Mouse (Mus musculus): Measurements from ENCODE around the gene Ndrg3. TPM values are rescaled to one million over a fixed set of nuclear protein-coding genes. Genes with fewer than 3 reads are reported as not detected.

The Ndrg3 gene
- polyA plus RNA-seq, 1 experiment from 2014 or later, result 81.6 TPM

- no peaks in the 10 kb centered on the region for H3K9me3 ChIP-seq
- no peaks in the 10 kb centered on the region for H3K27me3 ChIP-seq
- H3K4me2 ChIP-seq (replicated peaks), result no peak overlapping the region
- no peak overlapping the region for H3K27ac ChIP-seq
- no peaks in the 10 kb centered on the region for H3K4me1 ChIP-seq (replicated peaks)
- no peak overlapping the region for H3K9ac ChIP-seq (replicated peaks)
- H3K36me3 ChIP-seq, result peaks cover 99% of the 10 kb centered on the region
- 89% methylated on average over 4 of the region's 4 CpGs for WGBS
- H3K4me3 ChIP-seq (replicated peaks), result no peak overlapping the region
- ATAC-seq, result no peak
Observed at GRCm38 (mm10) chr2:157019228-157019627, 27.4 kb upstream of the Ndrg3 start.

GRCm38 (mm10) chr2:157016529-157017270 lies 24.8 kb upstream of the Ndrg3 start:
- H3K4me1 ChIP-seq (replicated peaks), result no peaks in the 10 kb centered on the region
- H3K9me3 ChIP-seq, result no peaks in the 10 kb centered on the region
- no peaks in the 10 kb centered on the region for H3K27me3 ChIP-seq
- H3K9ac ChIP-seq (replicated peaks), result no peak overlapping the region
- peaks cover 85% of the 10 kb centered on the region for H3K36me3 ChIP-seq
- no peak overlapping the region for H3K27ac ChIP-seq
- WGBS, result 89% methylated on average over 18 of the region's 18 CpGs
- no peak overlapping the region for H3K4me2 ChIP-seq (replicated peaks)
- ATAC-seq, result no peak
- H3K4me3 ChIP-seq (replicated peaks), result no peak overlapping the region

GRCm38 (mm10) chr2:157012341-157012740 lies 20.5 kb upstream of the Ndrg3 start:
- no peak overlapping the region for H3K9ac ChIP-seq (replicated peaks)
- H3K27me3 ChIP-seq, result no peaks in the 10 kb centered on the region
- WGBS, result 90% methylated on average over 6 of the region's 6 CpGs
- ATAC-seq, result no peak
- no peak overlapping the region for H3K4me2 ChIP-seq (replicated peaks)
- H3K9me3 ChIP-seq, result no peaks in the 10 kb centered on the region
- H3K36me3 ChIP-seq, result peaks cover 42% of the 10 kb centered on the region
- H3K4me3 ChIP-seq (replicated peaks), result no peak overlapping the region
- H3K27ac ChIP-seq, result no peak overlapping the region
- peaks cover 2% of the 10 kb centered on the region for H3K4me1 ChIP-seq (replicated peaks)

GRCm38 (mm10) chr2:157010634-157011310 lies 18.9 kb upstream of the Ndrg3 start:
- no peak overlapping the region for H3K27ac ChIP-seq
- no peak overlapping the region for H3K4me2 ChIP-seq (replicated peaks)
- WGBS, result 63% methylated on average over 11 of the region's 11 CpGs
- H3K27me3 ChIP-seq, result no peaks in the 10 kb centered on the region
- no peak overlapping the region for H3K9ac ChIP-seq (replicated peaks)
- peaks cover 26% of the 10 kb centered on the region for H3K36me3 ChIP-seq
- H3K4me1 ChIP-seq (replicated peaks), result peaks cover 14% of the 10 kb centered on the region
- ATAC-seq, result no peak
- no peaks in the 10 kb centered on the region for H3K9me3 ChIP-seq
- no peak overlapping the region for H3K4me3 ChIP-seq (replicated peaks)

- H3K27me3 ChIP-seq, result no peaks in the 10 kb centered on the region
- H3K4me2 ChIP-seq (replicated peaks), result no peak overlapping the region
- H3K9me3 ChIP-seq, result no peaks in the 10 kb centered on the region
- no peak overlapping the region for H3K4me3 ChIP-seq (replicated peaks)
- H3K36me3 ChIP-seq, result peaks cover 19% of the 10 kb centered on the region
- H3K27ac ChIP-seq, result no peak overlapping the region
- no peak for ATAC-seq
- H3K9ac ChIP-seq (replicated peaks), result no peak overlapping the region
- peaks cover 16% of the 10 kb centered on the region for H3K4me1 ChIP-seq (replicated peaks)
Observed at GRCm38 (mm10) chr2:157010121-157010520, 18.3 kb upstream of the Ndrg3 start.

- H3K27ac ChIP-seq, result no peak overlapping the region
- H3K27me3 ChIP-seq, result no peaks in the 10 kb centered on the region
- H3K4me2 ChIP-seq (replicated peaks), result no peak overlapping the region
- no peak overlapping the region for H3K9ac ChIP-seq (replicated peaks)
- H3K36me3 ChIP-seq, result 0 out of 2 replicates have a peak, but pooled peaks cover 4% of the 10 kb centered on the region
- ATAC-seq, result no peak
- peaks cover 16% of the 10 kb centered on the region for H3K4me1 ChIP-seq (replicated peaks)
- H3K4me3 ChIP-seq (replicated peaks), result no peak overlapping the region
- H3K9me3 ChIP-seq, result no peaks in the 10 kb centered on the region
Observed at GRCm38 (mm10) chr2:157008509-157008908, 16.7 kb upstream of the Ndrg3 start.

GRCm38 (mm10) chr2:157007234-157007596 lies 15.4 kb upstream of the Ndrg3 start:
- H3K4me1 ChIP-seq (replicated peaks), result peaks cover 16% of the 10 kb centered on the region
- H3K9me3 ChIP-seq, result no peaks in the 10 kb centered on the region
- WGBS, result 31% methylated on average over 5 of the region's 5 CpGs
- peak overlapping the region; percentile 77 for H3K9ac ChIP-seq (replicated peaks)
- 0 out of 2 replicates have a peak, but pooled peaks cover 4% of the 10 kb centered on the region for H3K36me3 ChIP-seq
- peak overlapping the region; percentile 68 for H3K27ac ChIP-seq
- no peaks in the 10 kb centered on the region for H3K27me3 ChIP-seq
- peak overlapping the region; percentile 97 for H3K4me2 ChIP-seq (replicated peaks)
- peak overlapping the region; percentile 58 for H3K4me3 ChIP-seq (replicated peaks)
- peak; percentile 35; the same call in 1 of the 2 replicates for ATAC-seq

GRCm38 (mm10) chr2:157006511-157007233 lies 14.8 kb upstream of the Ndrg3 start, which contains the start of gene Dsn1:
Dsn1 (minus strand) TSS chr2:157007154.
- Histone ChIP-seq H3K36me3 (0 out of 2 replicates have a peak, but pooled peaks cover 5% of the 10 kb centered on the region), H3K9me3 (no peaks in the 10 kb centered on the region), H3K4me2 (replicated peaks) (peak within 1 kb of the TSS; percentile 97), H3K27ac (peak within 1 kb of the TSS; percentile 68), H3K9ac (replicated peaks) (peak within 1 kb of the TSS; percentile 77), H3K4me3 (replicated peaks) (peak within 1 kb of the TSS; percentile 58), H3K27me3 (no peaks in the 10 kb centered on the region), H3K4me1 (replicated peaks) (peaks cover 16% of the 10 kb centered on the region)
- WGBS, result under 1% methylated on average over 56 of the region's 56 CpGs
- peak; percentile 89 for ATAC-seq

- no peak overlapping the region for H3K9ac ChIP-seq (replicated peaks)
- no peak overlapping the region for H3K27ac ChIP-seq
- H3K4me2 ChIP-seq (replicated peaks), result no peak overlapping the region
- WGBS, result 90% methylated on average over 4 of the region's 4 CpGs
- ATAC-seq, result no peak
- no peaks in the 10 kb centered on the region for H3K9me3 ChIP-seq
- no peaks in the 10 kb centered on the region for H3K27me3 ChIP-seq
- peaks cover 14% of the 10 kb centered on the region for H3K4me1 ChIP-seq (replicated peaks)
- H3K36me3 ChIP-seq, result peaks cover 17% of the 10 kb centered on the region
- no peak overlapping the region for H3K4me3 ChIP-seq (replicated peaks)
Observed at GRCm38 (mm10) chr2:157002321-157002720, 10.5 kb upstream of the Ndrg3 start.

GRCm38 (mm10) chr2:156998263-156998662 lies 6.4 kb upstream of the Ndrg3 start:
- no peak overlapping the region for H3K9ac ChIP-seq (replicated peaks)
- no peak overlapping the region for H3K27ac ChIP-seq
- ATAC-seq, result no peak
- 93% methylated on average over 5 of the region's 5 CpGs for WGBS
- no peaks in the 10 kb centered on the region for H3K9me3 ChIP-seq
- peaks cover 34% of the 10 kb centered on the region for H3K36me3 ChIP-seq
- H3K4me3 ChIP-seq (replicated peaks), result no peak overlapping the region
- no peaks in the 10 kb centered on the region for H3K4me1 ChIP-seq (replicated peaks)
- H3K4me2 ChIP-seq (replicated peaks), result no peak overlapping the region
- H3K27me3 ChIP-seq, result no peaks in the 10 kb centered on the region

- no peak for ATAC-seq
- Histone ChIP-seq H3K9me3 (no peaks in the 10 kb centered on the region), H3K36me3 (peaks cover 29% of the 10 kb centered on the region), H3K9ac (replicated peaks) (no peak overlapping the region), H3K27me3 (no peaks in the 10 kb centered on the region), H3K4me1 (replicated peaks) (no peaks in the 10 kb centered on the region), H3K4me2 (replicated peaks) (no peak overlapping the region), H3K4me3 (replicated peaks) (no peak overlapping the region), H3K27ac (no peak overlapping the region)
- 68% methylated on average over 6 of the region's 6 CpGs for WGBS
Observed at GRCm38 (mm10) chr2:156996576-156996975, 4.7 kb upstream of the Ndrg3 start.
